Mouse (Mus musculus): ENCODE measurements around the gene Txndc11. TPM values are rescaled to one million over a fixed set of nuclear protein-coding genes. Genes with fewer than 3 reads are reported as not detected.
"Not testable (repeated sequence)": the region's sequence is repeated elsewhere in the genome, so short reads cannot be mapped to it uniquely, and the experiment has no call there.

Gene Txndc11
- polyA plus RNA-seq, 2 experiments = 8.9 to 13.4 TPM

DNA sequence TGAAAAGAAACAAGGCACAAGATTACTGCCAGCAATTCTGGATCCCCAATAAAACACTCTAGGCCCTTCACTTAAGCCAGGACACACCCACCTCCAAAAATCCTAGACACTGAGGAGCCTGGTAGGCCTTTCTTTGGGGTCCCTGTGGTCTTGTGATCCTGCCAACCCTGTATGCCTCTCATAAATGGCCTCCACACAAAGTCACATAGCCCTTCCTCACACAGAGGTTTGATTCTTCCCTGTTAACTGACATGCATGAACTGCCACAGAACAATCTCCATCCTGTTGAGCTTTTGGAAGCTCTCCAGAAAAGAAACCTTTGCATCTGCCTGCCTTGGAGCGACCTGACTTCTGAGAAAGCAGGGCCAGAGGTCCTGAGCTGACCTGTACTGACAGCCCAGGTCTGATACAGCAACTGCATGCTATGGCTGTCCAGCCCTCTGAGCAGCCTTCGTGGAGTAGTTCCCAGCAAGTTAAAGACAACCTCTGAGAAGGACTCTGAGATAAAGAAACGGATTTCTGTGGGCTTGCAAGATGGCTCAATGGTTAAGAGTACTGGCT is 30.3 kb upstream of the Txndc11 start:
- DNase-seq (ENCODE audit: low read depth in 3 of 3, low spot score in 3 of 3) (no peak), ATAC-seq (ENCODE audit: insufficient read depth) (no peak)
- Histone ChIP-seq H3K36me3 (replicated peaks; ENCODE audit: control insufficient read depth, insufficient read depth, low read depth) (peaks cover 8% of the 10 kb centered on the region), H3K27me3 (ENCODE audit: control insufficient read depth, insufficient read depth, low read length) (no peaks in the 10 kb centered on the region), H3K27ac (no peak overlapping the region), H3K4me1 (replicated peaks; ENCODE audit: control insufficient read depth in 2 of 2, insufficient read depth in 2 of 2, low read length in 1 of 2) (no peaks in the 10 kb centered on the region), H3K4me2 (ENCODE audit: low read depth) (no peak overlapping the region), H3K9me3 (ENCODE audit: control insufficient read depth, low read length) (no peaks in the 10 kb centered on the region), H3K4me3 (ENCODE audit: insufficient read depth in 1 of 2, low read depth in 2 of 2, low read length in 2 of 2) (no peak overlapping the region), H3K9ac (replicated peaks) (no peak overlapping the region)
- no peak for TF ChIP-seq EP300 (IDR thresholded peaks at IDR 0.05; ENCODE audit: low read depth)
- 60% methylated on average over 3 of the region's 3 CpGs for WGBS (ENCODE audit: insufficient replicate concordance)

DNA sequence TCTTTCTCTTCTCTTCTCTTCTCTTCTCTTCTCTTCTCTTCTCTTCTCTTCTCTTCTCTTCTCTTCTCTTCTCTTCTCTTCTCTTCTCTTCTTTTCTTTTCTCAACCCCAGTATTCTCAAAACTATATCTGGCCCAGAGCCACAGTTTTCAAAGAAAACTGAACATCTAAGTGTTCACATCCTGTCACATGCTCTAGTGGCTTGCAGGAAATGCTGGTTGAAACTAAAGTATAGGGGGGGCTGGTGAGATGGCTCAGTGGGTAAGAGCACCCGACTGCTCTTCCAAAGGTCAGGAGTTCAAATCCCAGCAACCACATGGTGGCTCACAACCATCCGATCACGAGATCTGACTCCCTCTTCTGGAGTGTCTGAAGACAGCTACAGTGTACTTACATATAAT is 23.3 kb upstream of the Txndc11 start:
- not testable (repeated sequence) for H3K4me2 ChIP-seq (ENCODE audit: low read depth); H3K27me3 ChIP-seq (ENCODE audit: control insufficient read depth, insufficient read depth, low read length); DNase-seq (ENCODE audit: low read depth in 3 of 3, low spot score in 3 of 3); H3K4me3 ChIP-seq (ENCODE audit: insufficient read depth in 1 of 2, low read depth in 2 of 2, low read length in 2 of 2); H3K27ac ChIP-seq; H3K9me3 ChIP-seq (ENCODE audit: control insufficient read depth, low read length); ATAC-seq (ENCODE audit: insufficient read depth); H3K9ac ChIP-seq (replicated peaks); H3K4me1 ChIP-seq (replicated peaks; ENCODE audit: control insufficient read depth in 2 of 2, insufficient read depth in 2 of 2, low read length in 1 of 2)
- H3K36me3 ChIP-seq (replicated peaks; ENCODE audit: control insufficient read depth, insufficient read depth, low read depth) = peaks cover 39% of the 10 kb centered on the region
- WGBS (ENCODE audit: insufficient replicate concordance) = 56% methylated on average over 1 of the region's 3 CpGs

DNA sequence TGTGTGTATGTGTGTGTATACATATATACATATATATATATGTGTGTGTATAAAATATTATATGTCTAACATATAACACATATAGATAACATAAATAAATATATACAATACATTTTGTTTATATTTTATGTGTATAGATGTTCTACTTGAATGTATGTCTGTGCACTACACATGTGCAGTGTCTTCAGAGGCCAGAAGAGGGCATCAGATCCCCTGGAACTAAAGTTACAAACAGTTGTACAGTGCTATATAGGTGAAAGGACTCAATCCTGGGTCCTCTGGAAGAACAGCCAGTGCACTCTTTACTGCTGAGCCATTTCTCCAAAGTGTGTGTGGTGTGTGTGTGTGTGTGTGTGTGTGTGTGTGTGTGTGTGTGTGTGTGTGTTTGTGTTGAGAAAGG is 20.1 kb upstream of the Txndc11 start:
- H3K27ac ChIP-seq = no peak overlapping the region
- no peaks in the 10 kb centered on the region for H3K27me3 ChIP-seq (ENCODE audit: control insufficient read depth, insufficient read depth, low read length)
- H3K4me3 ChIP-seq (ENCODE audit: insufficient read depth in 1 of 2, low read depth in 2 of 2, low read length in 2 of 2) = no peak overlapping the region
- peaks cover 45% of the 10 kb centered on the region for H3K36me3 ChIP-seq (replicated peaks; ENCODE audit: control insufficient read depth, insufficient read depth, low read depth)
- TF ChIP-seq EP300 (IDR thresholded peaks at IDR 0.05; ENCODE audit: low read depth) = no peak
- peak; percentile 32; the same call in 1 of the 2 replicates for TF ChIP-seq CTCF (IDR thresholded peaks at IDR 0.05; ENCODE audit: low read depth)
- no peak overlapping the region for H3K4me2 ChIP-seq (ENCODE audit: low read depth)
- no peak overlapping the region for H3K9ac ChIP-seq (replicated peaks)
- H3K9me3 ChIP-seq (ENCODE audit: control insufficient read depth, low read length) = no peaks in the 10 kb centered on the region; the same call in 1 of the 2 replicates
- no peaks in the 10 kb centered on the region for H3K4me1 ChIP-seq (replicated peaks; ENCODE audit: control insufficient read depth in 2 of 2, insufficient read depth in 2 of 2, low read length in 1 of 2)
- DNase-seq (ENCODE audit: low read depth in 3 of 3, low spot score in 3 of 3) (no peak), ATAC-seq (ENCODE audit: insufficient read depth) (no peak)

DNA sequence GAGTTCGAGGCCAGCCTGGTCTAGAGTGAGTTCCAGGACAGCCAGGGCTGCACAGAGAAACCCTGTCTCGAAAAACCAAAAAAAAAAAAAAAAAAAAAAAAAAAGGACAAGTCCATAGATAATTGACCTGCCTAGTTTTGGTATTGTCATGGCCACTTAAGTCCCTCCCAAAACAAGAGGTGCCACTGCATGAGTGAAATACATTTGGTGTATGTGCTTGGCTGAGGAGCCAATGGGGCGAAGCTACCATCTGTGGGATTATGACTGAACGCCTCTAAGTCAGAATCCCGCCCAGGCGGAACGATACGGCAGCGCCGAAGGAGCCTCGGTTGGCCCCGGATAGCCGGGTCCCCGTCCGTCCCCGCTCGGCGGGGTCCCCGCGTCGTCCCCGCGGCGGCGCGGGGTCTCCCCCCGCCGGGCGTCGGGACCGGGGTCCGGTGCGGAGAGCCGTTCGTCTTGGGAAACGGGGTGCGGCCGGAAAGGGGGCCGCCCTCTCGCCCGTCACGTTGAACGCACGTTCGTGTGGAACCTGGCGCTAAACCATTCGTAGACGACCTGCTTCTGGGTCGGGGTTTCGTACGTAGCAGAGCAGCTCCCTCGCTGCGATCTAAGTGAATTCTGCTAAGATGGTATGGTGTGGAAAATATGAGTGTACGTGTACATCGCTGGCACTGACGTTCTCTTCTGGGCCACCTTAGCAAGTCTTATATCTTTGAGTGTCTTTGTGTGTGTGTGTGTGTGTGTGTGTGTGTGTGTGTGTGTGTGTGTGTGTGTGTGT is 9.4 kb upstream of the Txndc11 start:
- H3K27me3 ChIP-seq (ENCODE audit: control insufficient read depth, insufficient read depth, low read length); H3K9me3 ChIP-seq (ENCODE audit: control insufficient read depth, low read length); H3K4me1 ChIP-seq (replicated peaks; ENCODE audit: control insufficient read depth in 2 of 2, insufficient read depth in 2 of 2, low read length in 1 of 2); H3K9ac ChIP-seq (replicated peaks); DNase-seq (ENCODE audit: low read depth in 3 of 3, low spot score in 3 of 3); H3K4me2 ChIP-seq (ENCODE audit: low read depth); H3K4me3 ChIP-seq (ENCODE audit: insufficient read depth in 1 of 2, low read depth in 2 of 2, low read length in 2 of 2); H3K27ac ChIP-seq; ATAC-seq (ENCODE audit: insufficient read depth): not testable (repeated sequence)
- 21% methylated on average over 54 of the region's 56 CpGs for WGBS (ENCODE audit: insufficient replicate concordance)
- peaks cover 20% of the 10 kb centered on the region for H3K36me3 ChIP-seq (replicated peaks; ENCODE audit: control insufficient read depth, insufficient read depth, low read depth)

DNA sequence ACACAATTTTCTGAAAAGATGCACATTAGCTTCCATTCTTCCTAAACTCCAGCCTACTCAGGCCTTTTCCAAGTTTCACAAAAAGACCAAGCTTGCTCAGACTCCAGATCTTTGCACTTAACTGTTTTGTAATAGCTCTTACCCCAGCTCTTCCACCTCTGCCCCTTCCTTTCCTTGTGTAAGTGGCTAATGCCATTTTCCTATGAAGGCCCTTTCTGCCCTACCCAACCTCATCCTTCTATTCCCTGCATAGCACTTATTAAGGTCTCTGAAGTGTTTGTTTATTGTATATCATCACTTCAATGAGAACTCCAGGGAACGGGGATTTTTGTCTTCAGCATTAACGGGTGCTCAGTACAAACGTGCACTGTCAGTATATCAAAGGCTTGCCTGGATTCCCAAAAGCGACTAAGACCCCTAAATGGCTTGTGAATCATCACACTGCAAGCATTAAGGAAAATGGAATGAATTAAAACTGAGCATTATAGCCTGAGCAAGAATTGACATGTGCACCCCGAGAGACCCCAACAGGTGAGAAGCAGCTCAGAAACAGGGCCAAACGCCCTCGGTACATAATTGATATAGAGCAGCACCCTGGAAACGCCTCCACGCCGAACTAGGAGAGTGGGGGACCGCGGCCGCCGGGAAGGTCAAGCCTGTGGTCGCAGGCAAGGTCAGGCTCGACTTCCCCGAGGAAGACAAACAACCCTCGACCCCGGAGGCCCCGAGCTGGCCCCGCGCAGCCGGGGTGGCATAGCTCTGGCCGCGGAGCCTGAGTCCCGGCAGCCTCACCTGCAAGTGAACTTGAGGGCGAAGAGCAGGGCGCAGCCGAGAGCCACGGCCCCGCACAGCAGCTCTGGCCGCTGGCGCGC is 738 bp downstream of the Txndc11 start:
- Histone ChIP-seq H3K36me3 (replicated peaks; ENCODE audit: control insufficient read depth, insufficient read depth, low read depth) (peaks cover 13% of the 10 kb centered on the region), H3K4me1 (replicated peaks; ENCODE audit: control insufficient read depth in 2 of 2, insufficient read depth in 2 of 2, low read length in 1 of 2) (peaks cover 23% of the 10 kb centered on the region in 2 experiments), H3K27ac (peak overlapping the region; percentile 97), H3K9ac (replicated peaks) (peak overlapping the region; percentile 97), H3K4me3 (ENCODE audit: insufficient read depth in 1 of 2, low read depth in 2 of 2, low read length in 2 of 2) (peak overlapping the region; percentile 73 to 76), H3K4me2 (ENCODE audit: low read depth) (peak overlapping the region; percentile 94), H3K9me3 (ENCODE audit: control insufficient read depth, low read length) (no peaks in the 10 kb centered on the region), H3K27me3 (ENCODE audit: control insufficient read depth, insufficient read depth, low read length) (no peaks in the 10 kb centered on the region)
- DNase-seq (ENCODE audit: low read depth in 3 of 3, low spot score in 3 of 3) = no peak
- 0 out of 2 replicates have a peak, but pooled peaks have one; percentile 2 for ATAC-seq (ENCODE audit: insufficient read depth)
- TF ChIP-seq EP300 (IDR thresholded peaks at IDR 0.05; ENCODE audit: low read depth) (no peak), CTCF (IDR thresholded peaks at IDR 0.05; ENCODE audit: low read depth) (no peak)
- under 1% methylated on average over 34 of the region's 34 CpGs for WGBS (ENCODE audit: insufficient replicate concordance)

Measured in liver, embryonic 14.5 days (tissue).